Mouse (Mus musculus): Measurements from ENCODE around the gene Apoc3. TPM values are rescaled to one million over a fixed set of nuclear protein-coding genes. Genes with fewer than 3 reads are reported as not detected.
A peak's percentile ranks its signal among the peaks of the same experiment; 100 is the strongest.

Gene Apoc3
- total and polyA plus RNA-seq, 3 experiments = not detected

DNA sequence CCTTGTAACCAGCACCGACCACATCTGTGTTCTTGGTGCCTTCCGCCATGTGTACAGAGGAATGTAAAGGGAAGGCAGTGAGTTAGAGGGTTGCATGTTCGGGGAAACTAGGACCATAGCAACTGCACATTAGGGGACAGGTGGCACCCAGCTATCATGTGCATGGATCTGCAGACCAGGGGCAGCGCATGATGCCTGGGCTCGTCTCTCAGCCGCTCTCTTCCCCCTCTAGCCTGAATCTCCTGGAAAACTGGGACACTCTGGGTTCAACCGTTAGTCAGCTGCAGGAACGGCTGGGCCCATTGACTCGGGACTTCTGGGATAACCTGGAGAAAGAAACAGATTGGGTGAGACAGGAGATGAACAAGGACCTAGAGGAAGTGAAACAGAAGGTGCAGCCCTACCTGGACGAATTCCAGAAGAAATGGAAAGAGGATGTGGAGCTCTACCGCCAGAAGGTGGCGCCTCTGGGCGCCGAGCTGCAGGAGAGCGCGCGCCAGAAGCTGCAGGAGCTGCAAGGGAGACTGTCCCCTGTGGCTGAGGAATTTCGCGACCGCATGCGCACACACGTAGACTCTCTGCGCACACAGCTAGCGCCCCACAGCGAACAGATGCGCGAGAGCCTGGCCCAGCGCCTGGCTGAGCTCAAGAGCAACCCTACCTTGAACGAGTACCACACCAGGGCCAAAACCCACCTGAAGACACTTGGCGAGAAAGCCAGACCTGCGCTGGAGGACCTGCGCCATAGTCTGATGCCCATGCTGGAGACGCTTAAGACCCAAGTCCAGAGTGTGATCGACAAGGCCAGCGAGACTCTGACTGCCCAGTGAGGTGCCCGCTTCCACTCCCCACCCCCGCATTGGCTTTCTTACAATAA is 5.6 kb downstream of the Apoc3 start (continued):
- TF ChIP-seq NELFE (IDR thresholded peaks at IDR 0.05; ENCODE audit: low read depth, low read length) = peak; percentile 73
- no peak for TF ChIP-seq USF2 (IDR thresholded peaks at IDR 0.05; ENCODE audit: borderline replicate concordance in 1 of 2, insufficient read depth in 1 of 2, low read depth in 1 of 2, low read length in 2 of 2)
- peak; percentile 81 to 89 (median 84) for TF ChIP-seq CTCF (IDR thresholded peaks at IDR 0.05 in 2 of 3, conservative IDR thresholded peaks at IDR 0.05 in 1 of 3; ENCODE audit: control insufficient read depth in 1 of 3, insufficient read depth in 1 of 3, low read depth in 2 of 3, low read length in 3 of 3, poor library complexity in 1 of 3, severe bottlenecking in 1 of 3)
- TF ChIP-seq NRF1 (IDR thresholded peaks at IDR 0.05; ENCODE audit: insufficient read depth, low read depth, low read length, poor library complexity, severe bottlenecking) = peak; percentile 80
- peak; percentile 25; the same call in 1 of the 2 replicates for TF ChIP-seq MXI1 (IDR thresholded peaks at IDR 0.05; ENCODE audit: low read depth, low read length)
- no peak for TF ChIP-seq EP300 (IDR thresholded peaks at IDR 0.05; ENCODE audit: low read depth in 1 of 2, low read length in 2 of 2)
- peak; percentile 56 for TF ChIP-seq RAD21 (IDR thresholded peaks at IDR 0.05; ENCODE audit: low read depth, low read length)
- TF ChIP-seq SMC3 (IDR thresholded peaks at IDR 0.05; ENCODE audit: low read depth, low read length) = peak; percentile 68
- TF ChIP-seq POLR2A (IDR thresholded peaks at IDR 0.05; ENCODE audit: control insufficient read depth in 1 of 2, insufficient read depth in 1 of 2, low read depth in 1 of 2, low read length in 2 of 2, poor library complexity in 1 of 2) = peak; percentile 62 to 77; a peak in 3 of 4 replicates
- no peak for TF ChIP-seq MAFK (IDR thresholded peaks at IDR 0.05; ENCODE audit: borderline replicate concordance, low read depth, low read length)
- TF ChIP-seq ZC3H11A (IDR thresholded peaks at IDR 0.05; ENCODE audit: low read depth, low read length) = peak; percentile 33; the same call in 1 of the 2 replicates
- peak; percentile 55; the same call in 1 of the 2 replicates for TF ChIP-seq SIN3A (IDR thresholded peaks at IDR 0.05; ENCODE audit: low read length)
- TF ChIP-seq GATA1 (IDR thresholded peaks at IDR 0.05; ENCODE audit: low read depth, low read length) = no peak
- TF ChIP-seq JUND (IDR thresholded peaks at IDR 0.05; ENCODE audit: low read depth, low read length) = no peak
- TF ChIP-seq ZNF384 (IDR thresholded peaks at IDR 0.05; ENCODE audit: low read depth, low read length) = no peak
- no peak for TF ChIP-seq UBTF (IDR thresholded peaks at IDR 0.05; ENCODE audit: borderline replicate concordance, insufficient read depth, low read depth, low read length)
- no peak for TF ChIP-seq GABPA (IDR thresholded peaks at IDR 0.05; ENCODE audit: low read depth, low read length)
- no peak for TF ChIP-seq CHD1 (IDR thresholded peaks at IDR 0.05; ENCODE audit: low read depth, low read length)
- TF ChIP-seq HCFC1 (IDR thresholded peaks at IDR 0.05; ENCODE audit: low read depth, low read length) = peak; percentile 53; the same call in 1 of the 2 replicates
- TF ChIP-seq MEF2A (IDR thresholded peaks at IDR 0.05; ENCODE audit: extremely low read depth, insufficient replicate concordance, low read depth, low read length, poor library complexity, severe bottlenecking) = no peak
- TF ChIP-seq RCOR1 (IDR thresholded peaks at IDR 0.05; ENCODE audit: low read depth, low read length) = no peak
- no peak for TF ChIP-seq E2F4 (IDR thresholded peaks at IDR 0.05; ENCODE audit: borderline replicate concordance, low read depth, low read length)
- peak; percentile 60; the same call in 1 of the 2 replicates for TF ChIP-seq TBP (IDR thresholded peaks at IDR 0.05; ENCODE audit: low read depth, low read length)
